Mouse (Mus musculus) MEL-GATA-1-ER (cell line): ENCODE data around the gene Lmbr1l.
A peak's percentile ranks its signal among the peaks of the same experiment; 100 is the strongest.
"Not testable (repeated sequence)": the region's sequence is repeated elsewhere in the genome, so short reads cannot be mapped to it uniquely, and the experiment has no call there.

ENCODE experiments used
- DNase-seq: peaks from one replicate; pipeline ENCODE4 v3.0.0-alpha.2; 2012; ENCODE audit warnings: low read depth; ENCODE audit errors: extremely low read depth

The Lmbr1l gene

GRCm38 (mm10) chr15:98940816-98941215 lies 22.8 kb upstream of the Lmbr1l start:
- no peak for DNase-seq

GRCm38 (mm10) chr15:98934217-98934839 lies 16.3 kb upstream of the Lmbr1l start, which contains the start of gene Tuba1b:
TSS of gene Tuba1b (minus strand) at chr15:98934565.
- peak; percentile 80 for DNase-seq

GRCm38 (mm10) chr15:98933833-98934216 lies 15.8 kb upstream of the Lmbr1l start:
- DNase-seq = peak; percentile 92

- not testable (repeated sequence) for DNase-seq
These were observed 15.1 kb upstream of the Lmbr1l start for GRCm38 (mm10) chr15:98933004-98933671.

- DNase-seq = no peak
These were observed 13.0 kb upstream of the Lmbr1l start for GRCm38 (mm10) chr15:98930998-98931397.

GRCm38 (mm10) chr15:98930017-98930734 lies 12.1 kb upstream of the Lmbr1l start:
- no peak for DNase-seq

- DNase-seq = no peak
These were observed 10.7 kb upstream of the Lmbr1l start for GRCm38 (mm10) chr15:98928598-98929240.

- DNase-seq = no peak
These were observed 9.5 kb upstream of the Lmbr1l start for GRCm38 (mm10) chr15:98927566-98927965.

GRCm38 (mm10) chr15:98924682-98925081 lies 6.7 kb upstream of the Lmbr1l start:
- DNase-seq = no peak

- peak; percentile 56 for DNase-seq
These were observed 5.1 kb upstream of the Lmbr1l start for GRCm38 (mm10) chr15:98923031-98923537.

- no peak for DNase-seq
These were observed 4.5 kb upstream of the Lmbr1l start for GRCm38 (mm10) chr15:98922581-98922980.

- no peak for DNase-seq
These were observed 3.5 kb upstream of the Lmbr1l start for GRCm38 (mm10) chr15:98921510-98921909.

GRCm38 (mm10) chr15:98918499-98918895 lies 466 bp upstream of the Lmbr1l start:
- DNase-seq = not testable (repeated sequence)

GRCm38 (mm10) chr15:98917091-98917490 lies 940 bp downstream of the Lmbr1l start:
- DNase-seq = no peak

GRCm38 (mm10) chr15:98916016-98916415 lies 2.0 kb downstream of the Lmbr1l start:
- no peak for DNase-seq

GRCm38 (mm10) chr15:98914903-98915302 lies 3.1 kb downstream of the Lmbr1l start:
- no peak for DNase-seq

- DNase-seq = no peak
These were observed 13.3 kb downstream of the Lmbr1l start for GRCm38 (mm10) chr15:98904692-98905091.

- no peak for DNase-seq
These were observed 15.4 kb downstream of the Lmbr1l start for GRCm38 (mm10) chr15:98902600-98902999.

- no peak for DNase-seq
These were observed 16.5 kb downstream of the Lmbr1l start for GRCm38 (mm10) chr15:98901530-98901929.

- no peak for DNase-seq
These were observed 19.9 kb downstream of the Lmbr1l start, which contains the start of gene Dhh for GRCm38 (mm10) chr15:98897928-98898800. TSS of gene Dhh (minus strand) at chr15:98898540.

GRCm38 (mm10) chr15:98897495-98897894 lies 20.5 kb downstream of the Lmbr1l start:
- DNase-seq = no peak
